Mouse (Mus musculus): ENCODE measurements at regions not wholly inside any gene's neighbourhood (a gene's known extent, or its start where the extent isn't known, plus 50 kb on each side); places are given as distances from the start of the nearest gene placed in this dataset.

DNA sequence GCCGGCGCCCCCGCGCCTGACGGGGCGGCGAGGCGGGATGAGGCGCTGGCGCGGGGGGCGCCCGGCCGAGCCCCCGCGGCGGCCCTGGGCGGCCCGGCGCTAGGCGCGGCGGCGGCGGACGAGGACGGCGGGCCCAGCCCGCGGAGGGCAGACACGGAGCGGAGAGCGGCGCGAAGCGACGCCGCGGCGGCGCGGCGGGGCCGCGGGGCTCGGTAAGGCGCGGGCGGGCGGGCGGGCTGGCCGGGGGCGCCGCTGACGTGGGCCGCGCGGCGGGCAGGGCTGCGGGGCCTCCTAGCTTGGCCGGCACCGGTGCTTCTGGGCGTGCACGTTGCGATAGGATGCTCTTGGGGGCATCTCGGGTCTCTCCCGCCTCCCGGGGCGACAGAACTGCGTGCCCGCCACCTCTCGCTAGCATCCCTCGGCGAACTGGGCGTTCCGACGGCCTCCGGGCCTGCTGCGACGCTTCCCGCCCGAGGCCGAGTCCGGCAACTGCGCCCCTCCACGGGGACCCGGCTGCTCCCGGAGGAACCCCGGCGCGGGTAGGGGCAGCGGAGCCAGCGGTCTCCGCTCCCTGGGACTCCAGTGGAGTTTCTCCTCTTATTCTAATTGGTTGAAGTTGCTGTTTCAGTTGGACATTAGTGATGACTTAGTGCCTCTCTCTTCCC lies 83.3 kb upstream of the Arhgap32 start:
- Histone ChIP-seq H3K27me3 (replicated peaks; ENCODE audit: control insufficient read depth, insufficient read depth, low read length) (no peaks in the 10 kb centered on the region), H3K4me3 (ENCODE audit: low read depth, low read length) (peak overlapping the region; percentile 67), H3K9ac (ENCODE audit: low read depth, low read length) (peak overlapping the region; percentile 73), H3K9me3 (ENCODE audit: control insufficient read depth) (no peaks in the 10 kb centered on the region), H3K4me1 (replicated peaks; ENCODE audit: control insufficient read depth, insufficient read depth, low read length) (no peaks in the 10 kb centered on the region; the same call in 1 of the 2 replicates), H3K4me2 (replicated peaks; ENCODE audit: low read depth) (peak overlapping the region; percentile 93), H3K36me3 (ENCODE audit: control insufficient read depth, insufficient read depth) (no peaks in the 10 kb centered on the region), H3K27ac (ENCODE audit: low read depth, low read length) (peak overlapping the region; percentile 70)
- WGBS: under 1% methylated on average over 61 of the region's 94 CpGs
- ATAC-seq: peak; percentile 55
- TF ChIP-seq CTCF (IDR thresholded peaks at IDR 0.05; ENCODE audit: low read depth): peak; percentile 26; the same call in 1 of the 2 replicates

DNA sequence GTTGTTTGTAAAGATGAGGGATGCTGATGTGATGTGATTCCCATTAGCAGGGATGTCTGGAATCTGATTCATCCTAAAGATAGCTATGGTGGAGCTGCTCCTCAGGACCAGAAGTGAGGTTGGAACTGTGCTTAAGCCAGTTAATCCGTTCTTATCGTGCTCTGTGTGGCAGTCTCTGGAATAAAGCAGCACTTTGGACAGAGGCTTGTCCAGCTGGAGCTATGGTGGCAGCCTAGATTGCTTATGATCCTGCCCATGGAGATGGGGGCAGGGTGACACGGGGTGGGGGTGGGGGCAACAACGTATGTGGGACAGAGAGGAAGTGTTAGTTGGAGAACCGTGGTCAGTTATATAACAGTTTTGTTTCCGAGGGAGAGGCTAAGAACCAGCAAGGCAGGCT lies 82.0 kb upstream of the Arhgap32 start:
- H3K4me1 ChIP-seq (replicated peaks; ENCODE audit: control insufficient read depth, insufficient read depth, low read length): no peaks in the 10 kb centered on the region; the same call in 1 of the 2 replicates
- WGBS: 24% methylated on average over 6 of the region's 6 CpGs
- peak overlapping the region; percentile 93 for H3K4me2 ChIP-seq (replicated peaks; ENCODE audit: low read depth)
- H3K4me3 ChIP-seq (ENCODE audit: low read depth, low read length): no peak overlapping the region
- no peak overlapping the region for H3K9ac ChIP-seq (ENCODE audit: low read depth, low read length)
- no peaks in the 10 kb centered on the region for H3K27me3 ChIP-seq (replicated peaks; ENCODE audit: control insufficient read depth, insufficient read depth, low read length)
- no peaks in the 10 kb centered on the region for H3K36me3 ChIP-seq (ENCODE audit: control insufficient read depth, insufficient read depth)
- no peak for ATAC-seq
- no peaks in the 10 kb centered on the region for H3K9me3 ChIP-seq (ENCODE audit: control insufficient read depth)
- no peak for TF ChIP-seq CTCF (IDR thresholded peaks at IDR 0.05; ENCODE audit: low read depth)
- H3K27ac ChIP-seq (ENCODE audit: low read depth, low read length): no peak overlapping the region

DNA sequence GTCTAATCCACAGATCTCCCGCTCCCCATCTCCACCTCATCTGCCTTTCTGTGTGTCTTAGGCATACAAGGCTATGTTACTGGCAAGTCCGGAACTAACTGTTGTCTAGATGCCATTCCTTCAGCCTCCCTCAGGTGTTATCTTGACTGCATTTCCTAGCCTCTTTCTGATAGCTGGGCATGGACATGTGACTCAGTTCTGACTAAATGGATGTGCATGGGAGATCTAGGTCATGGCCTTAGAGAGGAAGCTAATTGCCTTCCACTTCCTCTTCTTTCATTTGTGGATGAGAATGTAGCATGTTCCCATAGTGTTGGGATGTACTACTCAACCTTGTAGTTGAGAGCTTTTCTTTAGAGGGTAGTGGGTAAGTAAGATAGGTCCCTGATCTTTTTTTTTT lies 75.9 kb upstream of the Arhgap32 start:
- no peaks in the 10 kb centered on the region for H3K36me3 ChIP-seq (ENCODE audit: control insufficient read depth, insufficient read depth)
- ATAC-seq: no peak
- WGBS: 77% methylated on average over 2 of the region's 2 CpGs
- H3K27me3 ChIP-seq (replicated peaks; ENCODE audit: control insufficient read depth, insufficient read depth, low read length): no peaks in the 10 kb centered on the region
- no peak overlapping the region for H3K9ac ChIP-seq (ENCODE audit: low read depth, low read length)
- no peak for TF ChIP-seq CTCF (IDR thresholded peaks at IDR 0.05; ENCODE audit: low read depth)
- no peak overlapping the region for H3K27ac ChIP-seq (ENCODE audit: low read depth, low read length)
- H3K9me3 ChIP-seq (ENCODE audit: control insufficient read depth): no peaks in the 10 kb centered on the region
- H3K4me3 ChIP-seq (ENCODE audit: low read depth, low read length): no peak overlapping the region
- no peaks in the 10 kb centered on the region for H3K4me1 ChIP-seq (replicated peaks; ENCODE audit: control insufficient read depth, insufficient read depth, low read length)
- H3K4me2 ChIP-seq (replicated peaks; ENCODE audit: low read depth): no peak overlapping the region

DNA sequence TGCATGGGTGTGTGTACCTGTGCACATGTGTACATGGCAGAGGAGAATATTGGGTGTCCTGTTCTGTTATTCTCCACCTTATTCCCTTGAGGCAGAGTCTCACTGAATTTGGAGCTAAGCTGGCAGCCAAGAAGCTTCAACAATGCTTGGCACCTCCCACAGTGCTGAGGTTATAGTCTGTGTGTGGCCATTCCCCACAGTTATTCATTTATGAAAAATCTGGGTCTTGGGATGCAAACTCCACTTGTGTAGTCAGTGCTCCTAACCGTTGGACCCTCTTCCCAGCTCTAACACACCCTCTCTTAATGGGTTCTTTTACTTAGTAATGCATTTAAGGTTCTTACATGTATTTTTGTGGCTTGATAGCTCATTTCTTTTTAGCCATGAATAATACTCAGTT lies 72.6 kb upstream of the Arhgap32 start:
- no peak for ATAC-seq
- 56% methylated on average over 1 of the region's 1 CpGs for WGBS
- no peak overlapping the region for H3K27ac ChIP-seq (ENCODE audit: low read depth, low read length)

DNA sequence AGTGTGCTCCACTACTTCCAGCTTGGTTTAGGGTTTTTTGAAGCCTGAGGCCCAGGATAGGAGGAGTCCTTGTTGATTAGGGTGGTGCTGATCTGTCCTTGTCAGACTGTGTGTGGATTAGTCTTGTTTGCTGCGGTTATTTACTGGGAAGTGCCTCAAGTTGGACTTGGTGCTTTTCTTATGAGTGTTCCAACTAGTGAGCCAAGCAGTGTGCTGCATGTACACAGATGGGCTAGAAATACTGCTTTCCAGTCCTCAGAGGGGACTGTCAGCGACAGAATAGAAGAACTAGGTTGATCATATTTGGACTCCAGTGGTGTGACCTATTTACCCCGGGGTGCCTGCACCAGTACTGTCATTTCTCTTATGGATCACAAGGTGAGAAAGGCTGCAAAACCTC lies 69.1 kb upstream of the Arhgap32 start:
- Histone ChIP-seq H3K9ac (ENCODE audit: low read depth, low read length) (no peak overlapping the region), H3K4me3 (ENCODE audit: low read depth, low read length) (no peak overlapping the region), H3K27me3 (replicated peaks; ENCODE audit: control insufficient read depth, insufficient read depth, low read length) (no peaks in the 10 kb centered on the region), H3K9me3 (ENCODE audit: control insufficient read depth) (no peaks in the 10 kb centered on the region), H3K36me3 (ENCODE audit: control insufficient read depth, insufficient read depth) (no peaks in the 10 kb centered on the region), H3K4me1 (replicated peaks; ENCODE audit: control insufficient read depth, insufficient read depth, low read length) (no peaks in the 10 kb centered on the region), H3K4me2 (replicated peaks; ENCODE audit: low read depth) (no peak overlapping the region), H3K27ac (ENCODE audit: low read depth, low read length) (no peak overlapping the region)
- TF ChIP-seq CTCF (IDR thresholded peaks at IDR 0.05; ENCODE audit: low read depth): no peak
- WGBS: 81% methylated on average over 3 of the region's 3 CpGs
- no peak for ATAC-seq

More for the DNA sequence above, 72.6 kb upstream of the Arhgap32 start:
- no peaks in the 10 kb centered on the region for H3K36me3 ChIP-seq (ENCODE audit: control insufficient read depth, insufficient read depth)
- H3K9ac ChIP-seq (ENCODE audit: low read depth, low read length): no peak overlapping the region
- no peaks in the 10 kb centered on the region for H3K4me1 ChIP-seq (replicated peaks; ENCODE audit: control insufficient read depth, insufficient read depth, low read length)
- H3K9me3 ChIP-seq (ENCODE audit: control insufficient read depth): no peaks in the 10 kb centered on the region
- no peaks in the 10 kb centered on the region for H3K27me3 ChIP-seq (replicated peaks; ENCODE audit: control insufficient read depth, insufficient read depth, low read length)
- H3K4me2 ChIP-seq (replicated peaks; ENCODE audit: low read depth): no peak overlapping the region
- no peak for TF ChIP-seq CTCF (IDR thresholded peaks at IDR 0.05; ENCODE audit: low read depth)
- no peak overlapping the region for H3K4me3 ChIP-seq (ENCODE audit: low read depth, low read length)

DNA sequence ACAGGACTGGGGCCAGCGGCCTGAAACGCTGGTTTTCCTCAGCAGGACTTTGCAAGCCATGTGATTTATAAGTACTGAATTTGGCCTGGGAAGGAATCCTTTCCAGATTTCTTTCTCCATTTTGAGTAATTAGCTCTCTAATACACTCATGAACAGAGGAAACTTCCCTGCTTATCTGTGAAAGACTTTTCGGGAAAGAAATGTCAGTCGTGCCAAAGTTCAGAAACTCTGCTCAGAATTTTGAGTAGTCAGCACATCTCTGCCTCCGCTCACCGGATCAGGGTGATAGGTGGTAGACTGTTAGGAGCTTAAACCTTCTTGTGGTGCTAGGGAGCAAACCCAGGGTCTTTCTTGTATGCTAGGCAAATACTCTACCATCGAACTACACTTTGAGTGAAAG lies 67.0 kb upstream of the Arhgap32 start:
- TF ChIP-seq CTCF (IDR thresholded peaks at IDR 0.05; ENCODE audit: low read depth): no peak

More for the DNA sequence above, 67.0 kb upstream of the Arhgap32 start:
- ATAC-seq: no peak
- WGBS: 55% methylated on average over 7 of the region's 7 CpGs
- no peaks in the 10 kb centered on the region for H3K4me1 ChIP-seq (replicated peaks; ENCODE audit: control insufficient read depth, insufficient read depth, low read length)
- no peak overlapping the region for H3K4me2 ChIP-seq (replicated peaks; ENCODE audit: low read depth)
- no peaks in the 10 kb centered on the region for H3K36me3 ChIP-seq (ENCODE audit: control insufficient read depth, insufficient read depth)
- no peak overlapping the region for H3K27ac ChIP-seq (ENCODE audit: low read depth, low read length)
- no peak overlapping the region for H3K4me3 ChIP-seq (ENCODE audit: low read depth, low read length)
- H3K9ac ChIP-seq (ENCODE audit: low read depth, low read length): no peak overlapping the region
- H3K9me3 ChIP-seq (ENCODE audit: control insufficient read depth): no peaks in the 10 kb centered on the region
- no peaks in the 10 kb centered on the region for H3K27me3 ChIP-seq (replicated peaks; ENCODE audit: control insufficient read depth, insufficient read depth, low read length)

All from intestine, postnatal 0 days (tissue).